Mouse (Mus musculus): ENCODE data around the gene D330020A13Rik. TPM values are rescaled to one million over a fixed set of nuclear protein-coding genes. Genes with fewer than 3 reads are reported as not detected.

D330020A13Rik gene
- total and polyA plus RNA-seq, 3 experiments: not detected

DNA sequence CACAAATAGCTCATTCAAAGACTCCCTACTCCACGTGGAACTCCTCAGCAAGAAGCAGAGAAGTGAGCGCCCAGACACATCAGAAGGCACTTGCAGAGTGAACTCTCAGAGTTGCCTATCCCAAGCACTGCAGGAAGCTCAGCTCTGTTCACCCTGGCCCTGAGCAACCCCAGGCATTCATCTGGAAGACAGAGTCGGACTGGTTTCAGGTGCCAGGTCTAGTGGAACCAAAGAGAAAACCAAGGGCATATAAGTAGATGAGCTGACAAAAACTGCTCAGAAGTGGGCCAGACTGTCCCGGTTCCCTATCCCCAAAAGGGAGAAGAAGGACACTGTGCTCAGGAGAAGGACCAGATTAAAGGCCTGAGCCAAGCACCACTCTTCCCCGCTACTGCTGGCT is 44.3 kb upstream of the D330020A13Rik start:
- peaks cover 14 to 26% of the 10 kb centered on the region in 2 experiments for H3K27me3 ChIP-seq (ENCODE audit: control insufficient read depth in 1 of 2, insufficient read depth in 2 of 2, low read length in 2 of 2)
- H3K27ac ChIP-seq (ENCODE audit: control insufficient read depth, low read depth, low read length): no peak overlapping the region
- no peaks in the 10 kb centered on the region for H3K36me3 ChIP-seq (ENCODE audit: control insufficient read depth in 1 of 2, insufficient read depth in 2 of 2, low read length in 2 of 2)
- no peaks in the 10 kb centered on the region for H3K9me3 ChIP-seq (replicated peaks; ENCODE audit: insufficient read depth, low read length)
- H3K4me3 ChIP-seq (ENCODE audit: control insufficient read depth in 1 of 2, insufficient read depth in 1 of 2, low read depth in 2 of 2, low read length in 2 of 2): no peak overlapping the region
- H3K9ac ChIP-seq (ENCODE audit: control insufficient read depth, low read depth, low read length, poor library complexity, severe bottlenecking): no peak overlapping the region
- no peak for TF ChIP-seq TBP (IDR thresholded peaks at IDR 0.05; ENCODE audit: low read depth, low read length)
- TF ChIP-seq HCFC1 (IDR thresholded peaks at IDR 0.05; ENCODE audit: low read depth, low read length): no peak
- TF ChIP-seq ZMIZ1 (IDR thresholded peaks at IDR 0.05; ENCODE audit: low read depth, low read length): no peak
- no peak for TF ChIP-seq MAX (IDR thresholded peaks at IDR 0.05; ENCODE audit: low read length)
- TF ChIP-seq EP300 (IDR thresholded peaks at IDR 0.05; ENCODE audit: low read depth in 1 of 2, low read length in 2 of 2): no peak
- TF ChIP-seq RAD21 (IDR thresholded peaks at IDR 0.05; ENCODE audit: low read depth, low read length): no peak
- no peak for TF ChIP-seq TAL1 (IDR thresholded peaks at IDR 0.05; ENCODE audit: low read length)
- TF ChIP-seq MYC (IDR thresholded peaks at IDR 0.05; ENCODE audit: low read depth, low read length): no peak
- TF ChIP-seq E2F4 (IDR thresholded peaks at IDR 0.05; ENCODE audit: borderline replicate concordance, low read depth, low read length): no peak
- TF ChIP-seq POLR2AphosphoS2 (IDR thresholded peaks at IDR 0.05; ENCODE audit: low read length): no peak
- no peak for TF ChIP-seq MYB (IDR thresholded peaks at IDR 0.05; ENCODE audit: low read depth, low read length)
- TF ChIP-seq NELFE (IDR thresholded peaks at IDR 0.05; ENCODE audit: low read depth, low read length): no peak
- no peak for TF ChIP-seq CHD2 (IDR thresholded peaks at IDR 0.05; ENCODE audit: low read length)
- TF ChIP-seq TCF12 (IDR thresholded peaks at IDR 0.05; ENCODE audit: low read depth, low read length): no peak
- no peak for TF ChIP-seq CHD1 (IDR thresholded peaks at IDR 0.05; ENCODE audit: low read depth, low read length)
- no peak for TF ChIP-seq MEF2A (IDR thresholded peaks at IDR 0.05; ENCODE audit: extremely low read depth, insufficient replicate concordance, low read depth, low read length, poor library complexity, severe bottlenecking)
- no peak for TF ChIP-seq POLR2A (IDR thresholded peaks at IDR 0.05; ENCODE audit: control insufficient read depth in 1 of 2, insufficient read depth in 1 of 2, low read depth in 1 of 2, low read length in 2 of 2, poor library complexity in 1 of 2)
- TF ChIP-seq USF1 (IDR thresholded peaks at IDR 0.05; ENCODE audit: low read depth, low read length): no peak
- no peak for TF ChIP-seq MAFK (IDR thresholded peaks at IDR 0.05; ENCODE audit: borderline replicate concordance, low read depth, low read length)
- H3K79me2 ChIP-seq (ENCODE audit: control insufficient read depth, insufficient read depth, low read length, poor library complexity): no peaks in the 10 kb centered on the region
- H3K4me1 ChIP-seq (ENCODE audit: control insufficient read depth in 1 of 2, insufficient read depth in 2 of 2, low read length in 2 of 2): no peaks in the 10 kb centered on the region
- no peak for DNase-seq (ENCODE audit: low read depth, low spot score)

DNA sequence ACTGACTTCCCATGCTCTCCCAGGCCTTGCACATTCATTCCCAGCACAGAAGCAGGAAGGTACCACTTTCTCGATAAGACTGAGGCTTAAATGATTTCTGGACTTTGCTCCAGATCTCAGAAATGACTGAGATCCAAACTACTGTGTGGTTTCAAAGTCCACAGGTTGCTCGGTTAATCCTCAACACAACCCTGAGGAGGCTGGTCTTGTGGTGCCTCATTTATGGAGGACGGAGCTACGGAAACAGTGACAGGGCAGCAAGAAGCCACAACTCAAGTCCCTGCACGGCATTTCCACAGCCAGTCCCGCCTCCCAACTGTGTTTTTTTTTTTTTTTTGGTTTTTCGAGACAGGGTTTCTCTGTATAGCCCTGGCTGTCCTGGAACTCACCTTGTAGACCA is 43.2 kb upstream of the D330020A13Rik start:
- Histone ChIP-seq H3K36me3 (ENCODE audit: control insufficient read depth in 1 of 2, insufficient read depth in 2 of 2, low read length in 2 of 2) (no peaks in the 10 kb centered on the region), H3K4me1 (ENCODE audit: control insufficient read depth in 1 of 2, insufficient read depth in 2 of 2, low read length in 2 of 2) (no peaks in the 10 kb centered on the region), H3K4me3 (ENCODE audit: control insufficient read depth in 1 of 2, insufficient read depth in 1 of 2, low read depth in 2 of 2, low read length in 2 of 2) (no peak overlapping the region), H3K9me3 (replicated peaks; ENCODE audit: insufficient read depth, low read length) (no peaks in the 10 kb centered on the region), H3K9ac (ENCODE audit: control insufficient read depth, low read depth, low read length, poor library complexity, severe bottlenecking) (no peak overlapping the region), H3K27me3 (ENCODE audit: control insufficient read depth in 1 of 2, insufficient read depth in 2 of 2, low read length in 2 of 2) (peaks cover 14 to 26% of the 10 kb centered on the region in 2 experiments), H3K27ac (ENCODE audit: control insufficient read depth, low read depth, low read length) (no peak overlapping the region), H3K79me2 (ENCODE audit: control insufficient read depth, insufficient read depth, low read length, poor library complexity) (no peaks in the 10 kb centered on the region)
- TF ChIP-seq SMC3 (IDR thresholded peaks at IDR 0.05; ENCODE audit: low read depth, low read length) (no peak), UBTF (IDR thresholded peaks at IDR 0.05; ENCODE audit: borderline replicate concordance, insufficient read depth, low read depth, low read length) (no peak), POLR2AphosphoS5 (IDR thresholded peaks at IDR 0.05; ENCODE audit: borderline replicate concordance, low read depth, low read length) (no peak), MAX (IDR thresholded peaks at IDR 0.05; ENCODE audit: low read length) (no peak), GABPA (IDR thresholded peaks at IDR 0.05; ENCODE audit: low read depth, low read length) (no peak), ZKSCAN1 (IDR thresholded peaks at IDR 0.05; ENCODE audit: low read depth, low read length) (no peak), SIN3A (IDR thresholded peaks at IDR 0.05; ENCODE audit: low read length) (no peak), CTCF (IDR thresholded peaks at IDR 0.05 in 2 of 3, conservative IDR thresholded peaks at IDR 0.05 in 1 of 3; ENCODE audit: control insufficient read depth in 1 of 3, insufficient read depth in 1 of 3, low read depth in 2 of 3, low read length in 3 of 3, poor library complexity in 1 of 3, severe bottlenecking in 1 of 3) (no peak), NRF1 (IDR thresholded peaks at IDR 0.05; ENCODE audit: insufficient read depth, low read depth, low read length, poor library complexity, severe bottlenecking) (no peak), ZMIZ1 (IDR thresholded peaks at IDR 0.05; ENCODE audit: low read depth, low read length) (no peak), MEF2A (IDR thresholded peaks at IDR 0.05; ENCODE audit: extremely low read depth, insufficient replicate concordance, low read depth, low read length, poor library complexity, severe bottlenecking) (no peak), POLR2A (IDR thresholded peaks at IDR 0.05; ENCODE audit: control insufficient read depth in 1 of 2, insufficient read depth in 1 of 2, low read depth in 1 of 2, low read length in 2 of 2, poor library complexity in 1 of 2) (no peak), MAFK (IDR thresholded peaks at IDR 0.05; ENCODE audit: borderline replicate concordance, low read depth, low read length) (no peak), BHLHE40 (IDR thresholded peaks at IDR 0.05; ENCODE audit: borderline replicate concordance, low read depth, low read length) (no peak), NELFE (IDR thresholded peaks at IDR 0.05; ENCODE audit: low read depth, low read length) (no peak), CHD2 (IDR thresholded peaks at IDR 0.05; ENCODE audit: low read length) (no peak), GATA1 (IDR thresholded peaks at IDR 0.05; ENCODE audit: low read depth, low read length) (no peak), MAZ (IDR thresholded peaks at IDR 0.05; ENCODE audit: low read depth, low read length) (no peak)
- no peak for DNase-seq (ENCODE audit: low read depth, low spot score)

Measured in MEL (cell line).